Mouse (Mus musculus): ENCODE results near the gene Ceacam13. TPM values are rescaled to one million over a fixed set of nuclear protein-coding genes. Genes with fewer than 3 reads are reported as not detected.
"Not testable (repeated sequence)": the region's sequence is repeated elsewhere in the genome, so short reads cannot be mapped to it uniquely, and the experiment has no call there.

Ceacam13 gene
- not detected in 2 replicates for polyA plus RNA-seq (2014; fragmentation: Nextera tagmentation; extraction: Ambion mirVana)

GRCm38 (mm10) chr7:18009589-18009988 is at the start of gene Ceacam13:
Gene Ceacam13 (plus strand): TSS chr7:18009889.
- H3K9ac ChIP-seq (ENCODE audit: low read length): no peak within 1 kb of the TSS
- no peak for DNase-seq (ENCODE audit: low spot score)
- 83% methylated on average over 4 of the region's 4 CpGs for WGBS
- H3K4me3 ChIP-seq (ENCODE audit: low read depth, low read length): no peak within 1 kb of the TSS
- H3K36me3 ChIP-seq (ENCODE audit: control insufficient read depth, insufficient read depth, low read length): no peaks in the 10 kb centered on the region
- H3K4me2 ChIP-seq (ENCODE audit: low read depth, severe bottlenecking): no peak within 1 kb of the TSS
- ATAC-seq (ENCODE audit: insufficient number of reproducible peaks, low FRiP score, low TSS enrichment, low read depth): no peak
- no peaks in the 10 kb centered on the region for H3K4me1 ChIP-seq (ENCODE audit: control insufficient read depth, insufficient read depth, low read length)
- no peaks in the 10 kb centered on the region for H3K27me3 ChIP-seq (ENCODE audit: control insufficient read depth, insufficient read depth, low read length)
- H3K27ac ChIP-seq (replicated peaks; ENCODE audit: low read depth, low read length): no peak within 1 kb of the TSS
- H3K9me3 ChIP-seq (ENCODE audit: control insufficient read depth, low read length): peaks cover 7% of the 10 kb centered on the region; the same call in 1 of the 2 replicates

GRCm38 (mm10) chr7:17971824-17972223 is 37.9 kb upstream of the Ceacam13 start, which contains the start of gene Ceacam11:
Gene Ceacam11 (plus strand): TSS chr7:17972124.
- H3K9me3 ChIP-seq (ENCODE audit: control insufficient read depth, low read length): peaks cover 12% of the 10 kb centered on the region; the same call in 1 of the 2 replicates
- WGBS: 83% methylated on average over 4 of the region's 4 CpGs

GRCm38 (mm10) chr7:18001131-18001530 is 8.6 kb upstream of the Ceacam13 start:
- 91% methylated on average over 1 of the region's 1 CpGs for WGBS
- not testable (repeated sequence) for H3K36me3 ChIP-seq (ENCODE audit: control insufficient read depth, insufficient read depth, low read length); H3K4me1 ChIP-seq (ENCODE audit: control insufficient read depth, insufficient read depth, low read length); H3K27ac ChIP-seq (replicated peaks; ENCODE audit: low read depth, low read length); H3K27me3 ChIP-seq (ENCODE audit: control insufficient read depth, insufficient read depth, low read length); ATAC-seq (ENCODE audit: insufficient number of reproducible peaks, low FRiP score, low TSS enrichment, low read depth); DNase-seq (ENCODE audit: low spot score); H3K4me3 ChIP-seq (ENCODE audit: low read depth, low read length); H3K9ac ChIP-seq (ENCODE audit: low read length); H3K4me2 ChIP-seq (ENCODE audit: low read depth, severe bottlenecking); H3K9me3 ChIP-seq (ENCODE audit: control insufficient read depth, low read length)

More at GRCm38 (mm10) chr7:17971824-17972223, 37.9 kb upstream of the Ceacam13 start, which contains the start of gene Ceacam11:
- ATAC-seq (ENCODE audit: insufficient number of reproducible peaks, low FRiP score, low TSS enrichment, low read depth): no peak
- H3K9ac ChIP-seq (ENCODE audit: low read length): no peak within 1 kb of the TSS
- H3K36me3 ChIP-seq (ENCODE audit: control insufficient read depth, insufficient read depth, low read length): no peaks in the 10 kb centered on the region
- H3K27ac ChIP-seq (replicated peaks; ENCODE audit: low read depth, low read length): no peak within 1 kb of the TSS
- no peaks in the 10 kb centered on the region for H3K27me3 ChIP-seq (ENCODE audit: control insufficient read depth, insufficient read depth, low read length)
- H3K4me1 ChIP-seq (ENCODE audit: control insufficient read depth, insufficient read depth, low read length): no peaks in the 10 kb centered on the region
- no peak within 1 kb of the TSS for H3K4me3 ChIP-seq (ENCODE audit: low read depth, low read length)
- H3K4me2 ChIP-seq (ENCODE audit: low read depth, severe bottlenecking): no peak within 1 kb of the TSS
- no peak for DNase-seq (ENCODE audit: low spot score)

DNA sequence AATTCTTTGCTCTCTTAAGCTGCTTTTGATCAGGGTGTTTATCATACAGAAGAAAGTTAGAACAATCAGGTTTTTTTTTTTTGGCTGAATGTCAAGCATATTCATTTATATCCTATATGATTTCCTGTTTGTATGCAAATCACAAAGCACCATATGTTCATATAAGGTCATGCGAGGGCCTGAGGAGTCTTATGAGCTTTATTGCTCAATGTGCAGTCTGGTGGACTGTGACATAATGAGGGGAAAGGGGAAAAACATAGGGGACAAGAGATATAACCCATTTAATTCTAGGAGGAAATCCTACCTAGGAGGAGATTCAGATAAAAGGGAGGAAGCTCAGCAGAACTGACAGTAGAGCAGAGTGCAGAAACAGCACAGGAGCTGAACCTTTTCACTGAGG is 55.9 kb downstream of the Ceacam13 start, which contains the start of gene Ceacam12:
TSS of gene Ceacam12 (plus strand) at position 301 of the 400 bp plus-strand sequence.
- no peak within 1 kb of the TSS for H3K27ac ChIP-seq (replicated peaks; ENCODE audit: low read depth, low read length)
- no peak for ATAC-seq (ENCODE audit: insufficient number of reproducible peaks, low FRiP score, low TSS enrichment, low read depth)
- no peaks in the 10 kb centered on the region for H3K27me3 ChIP-seq (ENCODE audit: control insufficient read depth, insufficient read depth, low read length)
- peaks cover 5% of the 10 kb centered on the region; the same call in 1 of the 2 replicates for H3K9me3 ChIP-seq (ENCODE audit: control insufficient read depth, low read length)
- H3K4me2 ChIP-seq (ENCODE audit: low read depth, severe bottlenecking): no peak within 1 kb of the TSS
- no peak within 1 kb of the TSS for H3K4me3 ChIP-seq (ENCODE audit: low read depth, low read length)
- no peaks in the 10 kb centered on the region for H3K4me1 ChIP-seq (ENCODE audit: control insufficient read depth, insufficient read depth, low read length)
- 78% methylated on average over 1 of the region's 1 CpGs for WGBS
- H3K9ac ChIP-seq (ENCODE audit: low read length): no peak within 1 kb of the TSS
- H3K36me3 ChIP-seq (ENCODE audit: control insufficient read depth, insufficient read depth, low read length): no peaks in the 10 kb centered on the region
- DNase-seq (ENCODE audit: low spot score): no peak

Small RNAs within 50 kb of the gene (microRNA-seq; reads per million reads assigned to microRNA genes)
- not detected for gene Gm22414

Other genes starting within 250 kb of the Ceacam13 start
- not detected in 2 replicates for gene Ceacam14, start 197.3 kb upstream of the Ceacam13 start, polyA plus RNA-seq (2014; fragmentation: Nextera tagmentation; extraction: Ambion mirVana)
- gene Gm5155, start 138.1 kb upstream of the Ceacam13 start, polyA plus RNA-seq (2014; fragmentation: Nextera tagmentation; extraction: Ambion mirVana): not detected in 2 replicates
- gene Ceacam11, start 37.8 kb upstream of the Ceacam13 start, polyA plus RNA-seq (2014; fragmentation: Nextera tagmentation; extraction: Ambion mirVana): not detected in 2 replicates
- gene Ceacam12, start 56.0 kb downstream of the Ceacam13 start, polyA plus RNA-seq (2014; fragmentation: Nextera tagmentation; extraction: Ambion mirVana): not detected in 2 replicates
- not detected in 2 replicates for gene Igfl3, start 166.6 kb downstream of the Ceacam13 start, polyA plus RNA-seq (2014; fragmentation: Nextera tagmentation; extraction: Ambion mirVana)
- not detected in 2 replicates for gene Mill1, start 235.5 kb downstream of the Ceacam13 start, polyA plus RNA-seq (2014; fragmentation: Nextera tagmentation; extraction: Ambion mirVana)